Mouse (Mus musculus) yolk sac, embryonic 10.5 days (tissue): ENCODE results near the gene Gm11111.

ENCODE experiments used
- DNase-seq: peaks from one replicate; pipeline ENCODE4 v3.0.0-alpha.2; 2017; ENCODE audit warnings: low spot score

Gene Gm11111

DNA sequence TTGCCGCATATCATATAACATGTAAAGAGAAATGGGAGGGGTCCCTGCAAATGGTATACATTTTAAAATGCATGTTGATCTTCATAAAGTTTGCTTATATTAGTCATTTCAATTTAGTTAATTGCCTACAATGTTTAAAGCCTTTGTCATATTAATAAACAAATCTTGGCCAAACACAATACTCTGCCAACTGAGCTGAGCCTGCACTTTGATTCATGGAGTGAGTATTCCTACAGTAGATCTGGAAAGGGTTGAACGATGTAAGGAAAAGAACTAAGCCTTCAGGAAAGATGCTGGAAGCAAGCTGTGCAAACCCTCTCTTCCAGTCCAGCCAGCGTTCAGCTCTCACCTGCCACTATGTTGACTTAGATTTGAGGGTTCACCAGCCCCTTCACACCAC is 29.6 kb downstream of the Gm11111 start:
- DNase-seq = no peak

DNA sequence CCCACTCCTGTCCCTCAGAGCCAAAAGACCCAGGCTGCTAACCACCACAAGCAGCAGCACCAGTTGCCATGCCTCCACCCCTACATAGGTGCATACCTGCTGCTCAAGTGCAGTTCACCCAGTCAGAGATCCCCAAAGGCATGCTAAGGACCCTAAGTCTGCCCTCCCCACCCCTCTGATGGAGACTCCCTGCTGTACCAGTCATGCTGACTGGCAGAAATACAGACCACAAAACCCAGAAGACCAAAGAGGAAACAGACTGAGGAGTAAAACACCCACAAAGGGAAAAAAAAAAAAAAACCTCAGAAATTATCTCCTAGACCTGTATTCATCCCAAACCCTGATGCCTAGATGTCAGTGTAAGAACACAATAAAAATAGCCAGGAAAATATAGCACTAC is 33.4 kb downstream of the Gm11111 start:
- DNase-seq = no peak
